Mouse (Mus musculus) kidney, adult 2 months (tissue): ENCODE data around the gene Cfap97. TPM values are rescaled to one million over a fixed set of nuclear protein-coding genes. Genes with fewer than 3 reads are reported as not detected.
"Not testable (repeated sequence)": the region's sequence is repeated elsewhere in the genome, so short reads cannot be mapped to it uniquely, and the experiment has no call there.

Experiments used
- DNase-seq: peaks from one replicate; pipeline ENCODE4 v3.0.0; 2021
- H3K27ac ChIP-seq: fragments of 200-500 bp; 2 replicates; pipeline ENCODE4 v1.5.1; 2012; ENCODE audit warnings: low read depth, low read length, control low read depth, inconsistent platforms; ENCODE audit not compliant: insufficient read depth
- H3K27me3 ChIP-seq: fragments of 200-500 bp; replicated peaks from 2 replicates; pipeline ENCODE4 v1.6.1; 2012; ENCODE audit warnings: mild to moderate bottlenecking, moderate library complexity, low read length, inconsistent platforms; ENCODE audit not compliant: control insufficient read depth, insufficient read depth
- H3K36me3 ChIP-seq: fragments of 200-500 bp; 2 replicates; pipeline ENCODE4 v1.6.1; 2012; ENCODE audit warnings: mild to moderate bottlenecking, moderate library complexity, low read length, inconsistent platforms; ENCODE audit not compliant: control insufficient read depth, insufficient read depth
- H3K4me1 ChIP-seq: fragments of 200-500 bp; 2 replicates; pipeline ENCODE4 v1.6.1; 2011; ENCODE audit warnings: low read length; ENCODE audit not compliant: control insufficient read depth, insufficient read depth
- H3K4me3 ChIP-seq: fragments of 200-500 bp; 2 replicates; pipeline ENCODE4 v1.5.1; 2011; ENCODE audit warnings: mild to moderate bottlenecking, low read depth, low read length, control low read depth; ENCODE audit not compliant: insufficient read depth
- CTCF ChIP-seq: fragments of 200-500 bp; conservative IDR thresholded peaks from 2 replicates; pipeline ENCODE4 v1.5.1; 2011; ENCODE audit warnings: low read depth, mild to moderate bottlenecking, control low read depth, low read length, moderate library complexity, mixed read lengths; ENCODE audit not compliant: insufficient read depth, insufficient read length
- POLR2A ChIP-seq: fragments of 200-500 bp; IDR thresholded peaks from one replicate; pipeline ENCODE4 v1.6.1; 2011; ENCODE audit warnings: low read depth, low read length, control low read depth
- WGBS: fragments of 180-500 bp; shearing (Covaris S2); methylation state at CpG from one replicate; pipeline ENCODE4 v1.1.7; 2018; 5-methylcytosine and 5-hydroxymethylcytosine counted together
- polyA plus RNA-seq: library from polyadenylated mRNA; depleted of rRNA; stranded (reverse); fragments of >200 nt; gene quantifications from 2 replicates; pipeline ENCODE4 v1.2.3, GENCODE M21; 2012; rRNA removed

Gene Cfap97
- polyA plus RNA-seq = 6.2 and 7.4 TPM in 2 replicates

- Histone ChIP-seq H3K4me3 (peak within 1 kb of the TSS; percentile 95), H3K27ac (peak within 1 kb of the TSS; percentile 89), H3K27me3 (no peaks in the 10 kb centered on the region), H3K36me3 (no peaks in the 10 kb centered on the region), H3K4me1 (peaks cover 9% of the 10 kb centered on the region; the same call in 1 of the 2 replicates)
- 4% methylated on average over 75 of the region's 75 CpGs for WGBS
- no peak for TF ChIP-seq POLR2A
- TF ChIP-seq CTCF = no peak
- DNase-seq = peak; percentile 56
These were observed at the start of gene Cfap97 for GRCm38 (mm10) chr8:46151202-46152062. Gene Cfap97, plus strand, starts transcription at chr8:46151771.

DNA sequence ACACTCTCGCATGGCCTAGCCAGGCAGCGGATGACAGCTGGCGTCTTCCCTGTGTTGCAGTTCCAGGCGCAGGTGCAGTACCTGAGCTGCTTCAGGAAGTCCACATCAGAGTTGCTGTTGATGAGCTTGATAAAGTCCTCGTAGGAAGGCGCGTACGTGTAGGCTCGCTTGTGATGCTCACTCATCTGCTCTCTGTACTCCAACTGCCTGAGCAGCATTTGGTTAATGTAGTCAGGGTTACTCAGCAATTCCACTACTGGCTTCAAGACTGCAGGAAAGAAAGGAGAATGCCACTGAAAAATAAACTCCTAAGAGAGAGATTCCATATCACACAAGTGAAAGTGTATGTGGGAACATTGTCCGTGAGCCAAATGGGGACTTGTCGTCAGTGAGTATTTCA lies 48.1 kb upstream of the Cfap97 start:
- WGBS = 96% methylated on average over 11 of the region's 11 CpGs
- no peak for DNase-seq
- Histone ChIP-seq H3K4me3 (no peak overlapping the region), H3K27ac (no peak overlapping the region), H3K27me3 (no peaks in the 10 kb centered on the region), H3K4me1 (no peaks in the 10 kb centered on the region), H3K36me3 (peaks cover 4% of the 10 kb centered on the region; the same call in 1 of the 2 replicates)
- no peak for TF ChIP-seq POLR2A
- TF ChIP-seq CTCF = no peak

- Histone ChIP-seq H3K4me1 (no peaks in the 10 kb centered on the region), H3K36me3 (0 out of 2 replicates have a peak, but pooled peaks cover 2% of the 10 kb centered on the region), H3K27me3 (no peaks in the 10 kb centered on the region), H3K4me3 (no peak overlapping the region), H3K27ac (no peak overlapping the region)
- TF ChIP-seq CTCF (no peak), POLR2A (no peak)
- DNase-seq = no peak
These were observed 43.9 kb upstream of the Cfap97 start for GRCm38 (mm10) chr8:46107690-46108089.

GRCm38 (mm10) chr8:46113421-46114170 lies 38.0 kb upstream of the Cfap97 start:
- H3K27me3 ChIP-seq, H3K36me3 ChIP-seq, H3K4me3 ChIP-seq, H3K4me1 ChIP-seq, H3K27ac ChIP-seq, DNase-seq: not testable (repeated sequence)

- no peaks in the 10 kb centered on the region; the same call in 1 of the 2 replicates for H3K36me3 ChIP-seq
- H3K4me3 ChIP-seq = no peak overlapping the region
- H3K27me3 ChIP-seq = no peaks in the 10 kb centered on the region
- no peak for TF ChIP-seq CTCF
- TF ChIP-seq POLR2A = no peak
- no peaks in the 10 kb centered on the region for H3K4me1 ChIP-seq
- 89% methylated on average over 3 of the region's 3 CpGs for WGBS
- H3K27ac ChIP-seq = no peak overlapping the region
- no peak for DNase-seq
These were observed 34.4 kb upstream of the Cfap97 start for GRCm38 (mm10) chr8:46117172-46117571.

DNA sequence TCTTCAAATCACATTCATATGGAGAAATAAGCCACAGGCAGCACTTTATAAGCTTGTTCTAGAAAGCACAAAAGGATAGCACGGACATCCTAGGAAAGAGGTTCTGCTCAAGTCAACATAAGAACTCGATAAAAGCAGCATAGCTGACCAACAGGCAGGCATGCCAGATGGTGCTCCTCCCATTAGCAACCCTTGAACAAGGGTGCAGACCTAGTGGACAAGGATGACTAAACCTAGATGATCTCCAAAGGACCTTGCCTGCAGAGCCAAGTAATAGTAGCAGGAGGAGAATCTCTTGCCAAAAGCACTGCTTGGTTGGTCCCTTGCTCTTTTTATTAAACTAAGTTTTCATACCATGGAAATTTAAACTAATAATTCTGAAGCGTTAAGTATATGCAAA lies 32.4 kb upstream of the Cfap97 start:
- DNase-seq = peak; percentile 74
- H3K4me3 ChIP-seq = no peak overlapping the region
- H3K27me3 ChIP-seq = no peaks in the 10 kb centered on the region
- TF ChIP-seq POLR2A = no peak
- no peaks in the 10 kb centered on the region; the same call in 1 of the 2 replicates for H3K36me3 ChIP-seq
- 68% methylated on average over 3 of the region's 3 CpGs for WGBS
- no peaks in the 10 kb centered on the region for H3K4me1 ChIP-seq
- no peak overlapping the region for H3K27ac ChIP-seq

DNA sequence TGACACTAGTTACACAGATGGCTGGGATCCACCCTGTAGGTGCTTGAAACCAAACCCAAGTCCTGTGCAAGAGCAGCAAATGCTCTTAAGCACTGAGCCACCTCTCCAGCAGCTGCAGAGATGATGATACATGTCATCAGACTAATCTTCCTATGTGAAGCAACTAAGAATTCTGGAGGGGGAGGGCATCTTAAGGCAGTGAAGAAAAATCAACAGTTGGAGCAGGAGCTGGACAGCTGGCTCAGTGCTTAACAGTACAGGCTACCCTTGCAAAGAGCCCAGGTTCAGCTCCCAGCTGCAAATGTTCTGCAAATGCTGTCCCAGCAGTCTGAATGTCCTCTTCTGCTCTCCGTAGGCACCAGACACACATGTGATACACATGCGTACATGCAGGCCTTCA lies 29.1 kb upstream of the Cfap97 start:
- H3K36me3 ChIP-seq = no peaks in the 10 kb centered on the region; the same call in 1 of the 2 replicates
- no peaks in the 10 kb centered on the region for H3K4me1 ChIP-seq
- H3K27ac ChIP-seq = no peak overlapping the region
- TF ChIP-seq CTCF = no peak
- TF ChIP-seq POLR2A = no peak
- H3K27me3 ChIP-seq = no peaks in the 10 kb centered on the region
- WGBS = 97% methylated on average over 2 of the region's 2 CpGs
- no peak for DNase-seq
- H3K4me3 ChIP-seq = no peak overlapping the region
